In the genomic region with DNA sequence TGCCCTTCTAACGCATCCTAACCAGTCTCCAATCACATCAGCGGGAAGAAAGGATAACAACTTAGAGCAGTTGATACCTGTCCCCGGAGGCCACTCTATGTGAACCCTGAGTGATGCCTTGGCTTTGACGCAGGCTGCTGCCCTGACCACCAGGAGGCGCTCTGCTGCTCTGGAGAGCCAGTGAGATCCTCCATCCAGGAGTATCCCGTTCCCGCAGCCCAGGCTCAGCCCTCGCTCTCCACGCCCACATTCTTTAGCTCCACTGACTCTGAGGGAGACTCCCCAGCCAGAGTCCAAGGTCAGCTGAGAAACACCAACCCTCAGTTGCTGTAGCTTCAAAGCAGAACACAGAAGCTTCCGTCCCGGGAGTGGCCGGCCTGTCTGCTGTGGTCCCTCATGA, we compare ENCODE assay signal across 10 mouse cellular contexts.
DNase-seq lines count a peak whose midpoint lies in the region; ATAC-seq and TF ChIP-seq lines count a peak whose summit lies in the region.
"Had no signal": no experiment of that assay in that cellular context is flagged by ENCODE, and none has a peak within 500 bp of the region (broad histone marks: within the 10 kb centered on the region; RNA-seq: fewer than 3 reads in every experiment).

No protein-coding gene starts in this region.

- no peak overlapping the region for H3K4me3 ChIP-seq in left cerebral cortex, adult 2 months
- no peak overlapping the region for H3K4me3 ChIP-seq in lung, adult 2 months (replicated peaks; ENCODE audit: extremely low read depth, low read depth, low read length)
- no peak overlapping the region for H3K4me3 ChIP-seq in stomach, embryonic 14.5 days (ENCODE audit: low read depth, low read length)
- H3K4me3 ChIP-seq: heart, embryonic 13.5 days; neural tube, embryonic 13.5 days had no signal

- H3K27ac ChIP-seq in left cerebral cortex, adult 2 months, result no peak overlapping the region
- H3K27ac ChIP-seq in stomach, embryonic 14.5 days (ENCODE audit: low read length), result no peak overlapping the region
- H3K27ac ChIP-seq: heart, embryonic 13.5 days; neural tube, embryonic 13.5 days had no signal

- 11% methylated on average over 12 of the region's 12 CpGs for WGBS in lung, adult 2 months
- 10% methylated on average over 12 of the region's 12 CpGs for WGBS in stomach, embryonic 14.5 days

- TF ChIP-seq CTCF in left cerebral cortex, adult 2 months (IDR thresholded peaks at IDR 0.05), result peak; percentile 75
- no peak for TF ChIP-seq CTCF in lung, adult 2 months (IDR thresholded peaks at IDR 0.05; ENCODE audit: insufficient read depth, low read length)

- no peaks in the 10 kb centered on the region for H3K27me3 ChIP-seq in stomach, embryonic 14.5 days (ENCODE audit: control insufficient read depth, insufficient read depth, low read length)
- H3K27me3 ChIP-seq: neural tube, embryonic 13.5 days had no signal

- H3K9ac ChIP-seq in stomach, embryonic 14.5 days (replicated peaks; ENCODE audit: low read depth, low read length), result no peak overlapping the region
- H3K9ac ChIP-seq: heart, embryonic 13.5 days; neural tube, embryonic 13.5 days had no signal

- peak; percentile 18 to 50 for DNase-seq in left cerebral cortex, adult 2 months (ENCODE audit: extremely low spot score in 1 of 2, low spot score in 2 of 2)
- no peak for DNase-seq in left cerebral cortex, adult 11 months (ENCODE audit: low spot score)
- peak; percentile 75 for DNase-seq in adrenal gland, postnatal 14 days
- DNase-seq in forelimb bud, embryonic 11.5 days (ENCODE audit: low read depth, low spot score), result peak; percentile 85
- DNase-seq in kidney, adult 8-10 months, result peak; percentile 20 to 51
- peak; percentile 3 for DNase-seq in lung, adult 2 months
- no peak for DNase-seq in spleen, postnatal 4 days (ENCODE audit: low spot score in 2 of 2)

- H3K36me3 ChIP-seq in stomach, embryonic 14.5 days (ENCODE audit: control insufficient read depth, insufficient read depth, low read length), result no peaks in the 10 kb centered on the region
- H3K36me3 ChIP-seq: heart, embryonic 13.5 days; neural tube, embryonic 13.5 days had no signal

- peak; percentile 65; the same call in 1 of the 2 replicates for ATAC-seq in stomach, embryonic 14.5 days (ENCODE audit: insufficient number of reproducible peaks, insufficient read depth, low FRiP score, low read depth)

- no peaks in the 10 kb centered on the region for H3K4me1 ChIP-seq in lung, adult 2 months (ENCODE audit: control insufficient read depth, insufficient read depth, low read length)
- no peaks in the 10 kb centered on the region for H3K4me1 ChIP-seq in stomach, embryonic 14.5 days (ENCODE audit: control insufficient read depth, insufficient read depth, low read length)

- intact Hi-C loops in left cerebral cortex, adult 2 months (cut with DNase I), result loop anchor here (5.0 kb wide), 2 partner anchors 202 to 307 kb away; partner anchors contain the start of gene Ajap1

- H3K9me3 ChIP-seq in stomach, embryonic 14.5 days (ENCODE audit: control insufficient read depth, low read depth, low read length), result no peaks in the 10 kb centered on the region

- H3K4me2 ChIP-seq in stomach, embryonic 14.5 days (replicated peaks; ENCODE audit: low read depth, low read length), result no peak overlapping the region
- H3K4me2 ChIP-seq: heart, embryonic 13.5 days; neural tube, embryonic 13.5 days had no signal

- no peak for TF ChIP-seq POLR2A in lung, adult 2 months (IDR thresholded peaks at IDR 0.05; ENCODE audit: borderline replicate concordance, extremely low read depth, low read depth, low read length)

Comparison
In these comparisons a context has a peak if more than half of its experiments do, and no peak if none do; other contexts are left out.
1. DNase-seq: peak in left cerebral cortex, adult 2 months (2 of 2), adrenal gland, postnatal 14 days (single experiment), forelimb bud, embryonic 11.5 days (single experiment), kidney, adult 8-10 months (2 of 2) and lung, adult 2 months (single experiment); none in left cerebral cortex, adult 11 months (single experiment) and spleen, postnatal 4 days (0 of 2).